Mouse (Mus musculus): ENCODE measurements at regions not wholly inside any gene's neighbourhood (a gene's known extent, or its start where the extent isn't known, plus 50 kb on each side); places are given as distances from the start of the nearest gene placed in this dataset.

GRCm38 (mm10) chr9:46503321-46504132 is 183.7 kb upstream of the 4931429L15Rik start:
- H3K27ac ChIP-seq (ENCODE audit: control insufficient read depth, low read depth, low read length): no peak overlapping the region
- DNase-seq (ENCODE audit: low read depth, low spot score): no peak

DNA sequence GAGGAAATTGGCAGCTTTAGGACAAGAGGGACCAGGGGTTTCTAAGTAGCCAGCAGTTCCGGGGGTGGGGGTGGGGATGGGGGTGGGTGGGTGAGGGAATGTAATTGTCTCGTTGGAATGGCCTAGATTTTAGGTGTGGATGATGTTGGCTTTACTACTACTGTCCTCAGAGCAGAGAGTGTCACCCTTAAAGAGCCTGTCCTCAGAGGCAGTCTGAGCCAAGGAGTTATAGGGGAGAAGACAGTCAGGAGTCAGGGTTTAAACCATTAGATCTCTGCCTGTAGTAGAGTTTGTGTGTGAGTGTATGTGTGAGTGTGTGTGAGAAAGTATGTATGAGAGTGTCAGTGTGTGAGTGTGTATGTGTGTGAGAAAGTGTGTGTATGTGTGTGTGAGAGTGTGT is 179.6 kb upstream of the 4931429L15Rik start:
- no peak for DNase-seq (ENCODE audit: low read depth, low spot score)
- no peak for TF ChIP-seq ZC3H11A (IDR thresholded peaks at IDR 0.05; ENCODE audit: low read depth, low read length)
- TF ChIP-seq ETS1 (IDR thresholded peaks at IDR 0.05; ENCODE audit: low read depth, low read length): no peak
- no peak for TF ChIP-seq BHLHE40 (IDR thresholded peaks at IDR 0.05; ENCODE audit: borderline replicate concordance, low read depth, low read length)
- TF ChIP-seq ELF1 (IDR thresholded peaks at IDR 0.05; ENCODE audit: low read depth, low read length): no peak
- no peak for TF ChIP-seq SIN3A (IDR thresholded peaks at IDR 0.05; ENCODE audit: low read length)
- TF ChIP-seq KAT2A (conservative IDR thresholded peaks at IDR 0.05; ENCODE audit: low read depth, low read length): no peak
- TF ChIP-seq TAL1 (IDR thresholded peaks at IDR 0.05; ENCODE audit: low read length): no peak
- TF ChIP-seq POLR2AphosphoS2 (IDR thresholded peaks at IDR 0.05; ENCODE audit: low read length): no peak
- no peak for TF ChIP-seq E2F4 (IDR thresholded peaks at IDR 0.05; ENCODE audit: borderline replicate concordance, low read depth, low read length)
- no peak for TF ChIP-seq NRF1 (IDR thresholded peaks at IDR 0.05; ENCODE audit: insufficient read depth, low read depth, low read length, poor library complexity, severe bottlenecking)
- no peak for TF ChIP-seq ZMIZ1 (IDR thresholded peaks at IDR 0.05; ENCODE audit: low read depth, low read length)
- no peak for TF ChIP-seq MEF2A (IDR thresholded peaks at IDR 0.05; ENCODE audit: extremely low read depth, insufficient replicate concordance, low read depth, low read length, poor library complexity, severe bottlenecking)
- no peak for TF ChIP-seq CHD2 (IDR thresholded peaks at IDR 0.05; ENCODE audit: low read length)
- no peak for TF ChIP-seq NELFE (IDR thresholded peaks at IDR 0.05; ENCODE audit: low read depth, low read length)
- TF ChIP-seq MYC (IDR thresholded peaks at IDR 0.05; ENCODE audit: low read depth, low read length): no peak
- no peak for TF ChIP-seq MYB (IDR thresholded peaks at IDR 0.05; ENCODE audit: low read depth, low read length)
- no peaks in the 10 kb centered on the region for H3K4me1 ChIP-seq (ENCODE audit: control insufficient read depth in 1 of 2, insufficient read depth in 2 of 2, low read length in 2 of 2)
- no peaks in the 10 kb centered on the region for H3K79me2 ChIP-seq (ENCODE audit: control insufficient read depth, insufficient read depth, low read length, poor library complexity)
- H3K27ac ChIP-seq (ENCODE audit: control insufficient read depth, low read depth, low read length): no peak overlapping the region
- H3K36me3 ChIP-seq (ENCODE audit: control insufficient read depth in 1 of 2, insufficient read depth in 2 of 2, low read length in 2 of 2): no peaks in the 10 kb centered on the region
- no peak overlapping the region for H3K4me3 ChIP-seq (ENCODE audit: control insufficient read depth in 1 of 2, insufficient read depth in 1 of 2, low read depth in 2 of 2, low read length in 2 of 2)
- H3K9ac ChIP-seq (ENCODE audit: control insufficient read depth, low read depth, low read length, poor library complexity, severe bottlenecking): no peak overlapping the region
- H3K27me3 ChIP-seq (ENCODE audit: control insufficient read depth in 1 of 2, insufficient read depth in 2 of 2, low read length in 2 of 2): no peaks in the 10 kb centered on the region
- H3K9me3 ChIP-seq (replicated peaks; ENCODE audit: insufficient read depth, low read length): no peaks in the 10 kb centered on the region

More at GRCm38 (mm10) chr9:46503321-46504132, 183.7 kb upstream of the 4931429L15Rik start:
- H3K27me3 ChIP-seq (ENCODE audit: control insufficient read depth in 1 of 2, insufficient read depth in 2 of 2, low read length in 2 of 2): no peaks in the 10 kb centered on the region
- no peak overlapping the region for H3K9ac ChIP-seq (ENCODE audit: control insufficient read depth, low read depth, low read length, poor library complexity, severe bottlenecking)
- H3K4me3 ChIP-seq (ENCODE audit: control insufficient read depth in 1 of 2, insufficient read depth in 1 of 2, low read depth in 2 of 2, low read length in 2 of 2): no peak overlapping the region
- no peaks in the 10 kb centered on the region for H3K36me3 ChIP-seq (ENCODE audit: control insufficient read depth in 1 of 2, insufficient read depth in 2 of 2, low read length in 2 of 2)
- TF ChIP-seq RAD21 (IDR thresholded peaks at IDR 0.05; ENCODE audit: low read depth, low read length) (no peak), MAZ (IDR thresholded peaks at IDR 0.05; ENCODE audit: low read depth, low read length) (no peak), MYC (IDR thresholded peaks at IDR 0.05; ENCODE audit: low read depth, low read length) (no peak), ZNF384 (IDR thresholded peaks at IDR 0.05; ENCODE audit: low read depth, low read length) (no peak), NRF1 (IDR thresholded peaks at IDR 0.05; ENCODE audit: insufficient read depth, low read depth, low read length, poor library complexity, severe bottlenecking) (no peak), POLR2AphosphoS5 (IDR thresholded peaks at IDR 0.05; ENCODE audit: borderline replicate concordance, low read depth, low read length) (no peak), MEF2A (IDR thresholded peaks at IDR 0.05; ENCODE audit: extremely low read depth, insufficient replicate concordance, low read depth, low read length, poor library complexity, severe bottlenecking) (no peak), SMC3 (IDR thresholded peaks at IDR 0.05; ENCODE audit: low read depth, low read length) (no peak), JUND (IDR thresholded peaks at IDR 0.05; ENCODE audit: low read depth, low read length) (no peak), E2F4 (IDR thresholded peaks at IDR 0.05; ENCODE audit: borderline replicate concordance, low read depth, low read length) (no peak), TCF12 (IDR thresholded peaks at IDR 0.05; ENCODE audit: low read depth, low read length) (no peak)
- no peaks in the 10 kb centered on the region for H3K9me3 ChIP-seq (replicated peaks; ENCODE audit: insufficient read depth, low read length)
- H3K79me2 ChIP-seq (ENCODE audit: control insufficient read depth, insufficient read depth, low read length, poor library complexity): no peaks in the 10 kb centered on the region
- H3K4me1 ChIP-seq (ENCODE audit: control insufficient read depth in 1 of 2, insufficient read depth in 2 of 2, low read length in 2 of 2): no peaks in the 10 kb centered on the region

All from MEL (cell line).